Mouse (Mus musculus) MEL-GATA-1-ER (cell line): Measurements from ENCODE around the gene Tdgf1.

ENCODE experiments used
- DNase-seq: peaks from one replicate; pipeline ENCODE4 v3.0.0-alpha.2; 2012; ENCODE audit warnings: low read depth; ENCODE audit errors: extremely low read depth

Tdgf1 gene

GRCm38 (mm10) chr9:110953550-110954461, 7.8 kb upstream of the Tdgf1 start:
- no peak for DNase-seq

- no peak for DNase-seq
Observed at GRCm38 (mm10) chr9:110952931-110953549, 7.1 kb upstream of the Tdgf1 start.

- no peak for DNase-seq
Observed at GRCm38 (mm10) chr9:110952398-110952797, 6.4 kb upstream of the Tdgf1 start.

GRCm38 (mm10) chr9:110951866-110952265, 5.9 kb upstream of the Tdgf1 start:
- peak; percentile 71 for DNase-seq

- no peak for DNase-seq
Observed at GRCm38 (mm10) chr9:110951397-110951796, 5.4 kb upstream of the Tdgf1 start, which contains the start of gene Lrrc2. Gene Lrrc2, plus strand, starts transcription at chr9:110951545.

GRCm38 (mm10) chr9:110950109-110950508, 4.2 kb upstream of the Tdgf1 start:
- DNase-seq: no peak

GRCm38 (mm10) chr9:110948813-110949310, 2.9 kb upstream of the Tdgf1 start:
- DNase-seq: no peak

- DNase-seq: no peak
Observed at GRCm38 (mm10) chr9:110947900-110948299, 1.9 kb upstream of the Tdgf1 start.

- DNase-seq: no peak
Observed at GRCm38 (mm10) chr9:110947261-110947661, 1.3 kb upstream of the Tdgf1 start.

- DNase-seq: no peak
Observed at GRCm38 (mm10) chr9:110946548-110947044, 638 bp upstream of the Tdgf1 start.

GRCm38 (mm10) chr9:110945343-110945742, 615 bp downstream of the Tdgf1 start:
- no peak for DNase-seq

GRCm38 (mm10) chr9:110944265-110944664, 1.7 kb downstream of the Tdgf1 start:
- DNase-seq: no peak

- DNase-seq: no peak
Observed at GRCm38 (mm10) chr9:110937506-110938490, 8.2 kb downstream of the Tdgf1 start.

- DNase-seq: no peak
Observed at GRCm38 (mm10) chr9:110935941-110936340, 10.0 kb downstream of the Tdgf1 start.

- DNase-seq: no peak
Observed at GRCm38 (mm10) chr9:110933850-110934437, 12.0 kb downstream of the Tdgf1 start.

GRCm38 (mm10) chr9:110931573-110931972, 14.4 kb downstream of the Tdgf1 start:
- no peak for DNase-seq

GRCm38 (mm10) chr9:110922759-110923158, 23.2 kb downstream of the Tdgf1 start:
- DNase-seq: peak; percentile 33

GRCm38 (mm10) chr9:110920665-110921419, 25.1 kb downstream of the Tdgf1 start:
- no peak for DNase-seq

GRCm38 (mm10) chr9:110916786-110917185, 29.2 kb downstream of the Tdgf1 start, which contains the start of gene Fam240a:
Gene Fam240a, minus strand, starts transcription at chr9:110916861.
- no peak for DNase-seq

- DNase-seq: no peak
Observed at GRCm38 (mm10) chr9:110915466-110915865, 30.5 kb downstream of the Tdgf1 start.
